Mouse (Mus musculus) bone marrow, adult 2 months (tissue): ENCODE results near the gene Atad2b.

ENCODE experiments used
- CTCF ChIP-seq: fragments of 200-500 bp; IDR thresholded peaks from 2 replicates; pipeline ENCODE4 v1.5.1; 2011; ENCODE audit warnings: low read length, control low read depth; ENCODE audit not compliant: control insufficient read depth, insufficient read depth
- POLR2A ChIP-seq: fragments of 200-500 bp; IDR thresholded peaks from 2 replicates; pipeline ENCODE4 v1.6.1; 2011; ENCODE audit warnings: low read depth, mild to moderate bottlenecking, control low read depth, low read length, borderline replicate concordance; ENCODE audit not compliant: control insufficient read depth

DNA sequence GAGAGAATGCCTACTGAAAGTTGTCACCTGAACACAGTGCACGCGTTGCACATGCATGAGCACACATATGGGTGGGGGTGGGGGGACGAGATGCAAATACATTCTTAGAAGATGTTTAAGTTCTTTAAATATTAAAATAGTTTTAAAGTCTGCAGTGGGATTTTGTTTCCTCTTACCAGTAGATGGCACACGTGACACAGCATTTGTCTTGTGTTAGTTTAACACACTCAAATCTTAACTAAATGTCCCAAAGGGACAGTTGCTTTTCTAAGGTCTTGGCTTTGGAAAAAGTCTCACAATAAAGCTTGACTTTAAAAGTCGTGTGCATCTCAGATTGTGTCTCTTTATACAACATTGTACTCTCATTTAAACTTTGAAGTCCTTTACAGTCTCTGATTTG is 111.9 kb downstream of the Atad2b start:
- TF ChIP-seq POLR2A, result no peak
- no peak for TF ChIP-seq CTCF
